Mouse (Mus musculus): ENCODE measurements at regions not wholly inside any gene's neighbourhood (a gene's known extent, or its start where the extent isn't known, plus 50 kb on each side); places are given as distances from the start of the nearest gene placed in this dataset.
A peak's percentile ranks its signal among the peaks of the same experiment; 100 is the strongest.

DNA sequence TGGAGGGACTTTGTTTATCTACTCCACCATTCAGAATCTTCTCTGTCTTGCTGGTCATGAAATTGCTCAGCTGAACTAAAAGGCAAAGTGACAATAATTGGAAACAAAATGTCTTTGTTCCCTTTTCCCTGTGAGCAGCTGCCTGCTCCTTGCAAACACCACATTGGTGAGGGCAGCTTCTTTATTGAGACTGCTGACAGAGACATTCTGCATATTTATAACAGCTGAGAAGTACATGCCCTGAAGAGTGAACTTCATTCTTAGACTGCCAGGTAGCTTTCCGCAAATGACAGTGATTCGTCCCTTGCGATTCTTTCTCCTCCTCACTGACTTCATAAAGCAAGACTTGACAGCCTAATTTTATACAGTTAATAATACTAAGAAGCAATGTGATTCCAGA, 237.0 kb downstream of the Cps1 start:
- no peak overlapping the region for H3K4me2 ChIP-seq (ENCODE audit: low read length)
- H3K4me3 ChIP-seq (ENCODE audit: low read depth, low read length), result no peak overlapping the region
- H3K4me1 ChIP-seq (ENCODE audit: control insufficient read depth, insufficient read depth, low read length), result peaks cover 4% of the 10 kb centered on the region; the same call in 1 of the 2 replicates
- H3K9me3 ChIP-seq (replicated peaks; ENCODE audit: control insufficient read depth, low read length, poor library complexity, severe bottlenecking), result no peaks in the 10 kb centered on the region
- H3K9ac ChIP-seq (ENCODE audit: low read depth, low read length), result no peak overlapping the region
- no peaks in the 10 kb centered on the region for H3K27me3 ChIP-seq (ENCODE audit: control insufficient read depth, insufficient read depth, low read depth, low read length)
- no peak overlapping the region for H3K27ac ChIP-seq (ENCODE audit: low read length)
- no peaks in the 10 kb centered on the region for H3K36me3 ChIP-seq (ENCODE audit: control insufficient read depth, insufficient read depth, low read length)
- 31% methylated on average over 3 of the region's 3 CpGs for WGBS
- ATAC-seq, result 0 out of 2 replicates have a peak, but pooled peaks have one; percentile 60

DNA sequence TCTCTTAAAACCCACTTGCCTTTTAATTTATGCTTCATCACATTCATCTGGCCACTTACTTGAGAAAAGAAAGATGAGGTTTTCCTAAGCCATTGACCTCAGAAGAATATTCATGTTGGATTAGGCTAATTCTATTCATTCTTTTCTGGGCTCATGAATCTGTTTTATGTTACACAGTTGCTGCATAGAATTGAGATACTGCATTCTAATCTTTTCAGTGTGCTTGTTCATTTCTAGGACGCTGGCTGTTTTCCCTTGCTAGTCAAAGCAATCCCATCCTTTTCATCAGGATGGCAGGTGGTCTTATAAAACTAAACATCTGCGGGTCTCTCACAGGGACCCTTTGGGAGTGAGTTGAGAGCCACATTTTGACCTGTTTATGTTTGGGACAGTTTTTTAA, 243.2 kb downstream of the Cps1 start:
- 0 out of 2 replicates have a peak, but pooled peaks have one; percentile 54 for ATAC-seq
- Histone ChIP-seq H3K4me1 (ENCODE audit: control insufficient read depth, insufficient read depth, low read length) (peaks cover 6% of the 10 kb centered on the region), H3K9me3 (replicated peaks; ENCODE audit: control insufficient read depth, low read length, poor library complexity, severe bottlenecking) (no peaks in the 10 kb centered on the region), H3K27me3 (ENCODE audit: control insufficient read depth, insufficient read depth, low read depth, low read length) (no peaks in the 10 kb centered on the region), H3K4me3 (ENCODE audit: low read depth, low read length) (no peak overlapping the region), H3K27ac (ENCODE audit: low read length) (no peak overlapping the region), H3K36me3 (ENCODE audit: control insufficient read depth, insufficient read depth, low read length) (no peaks in the 10 kb centered on the region), H3K9ac (ENCODE audit: low read depth, low read length) (no peak overlapping the region), H3K4me2 (ENCODE audit: low read length) (no peak overlapping the region)
- 3% methylated on average over 2 of the region's 2 CpGs for WGBS

DNA sequence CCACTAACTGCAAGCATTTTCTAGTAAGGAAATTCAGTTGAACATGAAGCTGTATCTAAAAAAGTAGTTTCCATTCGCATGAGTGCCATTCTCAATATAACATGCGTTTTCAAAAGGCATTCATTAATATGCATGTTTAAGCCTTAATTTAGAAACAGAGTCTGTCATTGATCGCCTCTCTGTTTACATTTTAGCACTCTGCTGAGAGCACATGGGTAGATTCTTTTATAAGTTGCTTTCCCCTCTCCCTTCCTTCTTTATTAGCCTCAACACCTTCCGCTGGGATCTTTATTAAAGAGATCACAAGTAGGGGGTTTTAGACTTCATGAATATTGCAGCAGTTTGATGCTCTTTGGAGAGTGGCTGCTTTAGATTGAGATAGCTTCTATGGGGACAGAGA, 243.7 kb downstream of the Cps1 start:
- Histone ChIP-seq H3K27ac (ENCODE audit: low read length) (no peak overlapping the region), H3K4me1 (ENCODE audit: control insufficient read depth, insufficient read depth, low read length) (peaks cover 6% of the 10 kb centered on the region), H3K27me3 (ENCODE audit: control insufficient read depth, insufficient read depth, low read depth, low read length) (no peaks in the 10 kb centered on the region), H3K9ac (ENCODE audit: low read depth, low read length) (no peak overlapping the region), H3K9me3 (replicated peaks; ENCODE audit: control insufficient read depth, low read length, poor library complexity, severe bottlenecking) (no peaks in the 10 kb centered on the region), H3K4me2 (ENCODE audit: low read length) (no peak overlapping the region), H3K4me3 (ENCODE audit: low read depth, low read length) (no peak overlapping the region), H3K36me3 (ENCODE audit: control insufficient read depth, insufficient read depth, low read length) (no peaks in the 10 kb centered on the region)
- 8% methylated on average over 4 of the region's 4 CpGs for WGBS
- peak; percentile 62 for ATAC-seq

DNA sequence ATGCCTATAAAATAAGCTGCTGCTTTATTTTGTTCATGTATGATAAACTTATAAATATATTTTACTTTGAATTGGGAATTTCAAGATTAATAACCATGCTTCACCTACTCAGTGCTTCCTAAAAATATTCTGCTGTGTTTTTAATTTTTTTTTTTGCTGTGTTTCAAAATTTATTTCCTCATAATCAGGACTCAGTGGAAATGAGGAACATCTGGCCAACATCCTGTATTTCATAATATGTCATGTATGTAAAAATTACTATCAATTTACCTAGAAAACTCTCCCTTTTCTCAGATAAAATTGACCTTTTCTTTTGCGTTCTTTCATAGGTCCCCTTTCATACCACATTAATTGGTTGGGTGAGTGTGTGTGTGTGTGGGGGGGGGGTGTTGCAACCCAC, 259.5 kb downstream of the Cps1 start:
- Histone ChIP-seq H3K9ac (ENCODE audit: low read depth, low read length) (no peak overlapping the region), H3K27ac (ENCODE audit: low read length) (no peak overlapping the region), H3K9me3 (replicated peaks; ENCODE audit: control insufficient read depth, low read length, poor library complexity, severe bottlenecking) (no peaks in the 10 kb centered on the region), H3K4me1 (ENCODE audit: control insufficient read depth, insufficient read depth, low read length) (no peaks in the 10 kb centered on the region), H3K36me3 (ENCODE audit: control insufficient read depth, insufficient read depth, low read length) (no peaks in the 10 kb centered on the region), H3K4me3 (ENCODE audit: low read depth, low read length) (no peak overlapping the region), H3K27me3 (ENCODE audit: control insufficient read depth, insufficient read depth, low read depth, low read length) (no peaks in the 10 kb centered on the region), H3K4me2 (ENCODE audit: low read length) (no peak overlapping the region)
- ATAC-seq, result no peak
- 92% methylated on average over 1 of the region's 1 CpGs for WGBS

DNA sequence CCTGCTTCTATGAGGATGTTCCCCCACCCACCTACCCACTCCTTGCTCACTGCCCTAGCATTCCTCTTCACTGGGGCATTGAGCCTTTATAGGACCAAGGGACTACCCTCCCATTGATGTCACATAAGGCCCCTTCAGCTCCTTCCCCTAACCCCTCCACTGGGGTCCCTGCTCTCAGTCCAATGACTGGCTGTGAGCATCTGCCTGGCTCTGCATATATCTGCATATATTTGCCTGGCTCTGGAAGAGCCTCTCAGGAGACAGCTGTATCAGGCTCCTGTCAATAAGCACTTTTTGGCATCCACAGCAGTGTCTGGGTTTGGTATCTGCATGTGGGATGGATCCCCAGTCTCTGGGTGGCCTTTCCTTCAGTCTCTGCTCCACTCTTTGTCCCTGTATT, 262.6 kb downstream of the Cps1 start:
- peak; percentile 68 for ATAC-seq
- Histone ChIP-seq H3K27ac (ENCODE audit: low read length) (no peak overlapping the region), H3K9ac (ENCODE audit: low read depth, low read length) (no peak overlapping the region), H3K36me3 (ENCODE audit: control insufficient read depth, insufficient read depth, low read length) (no peaks in the 10 kb centered on the region), H3K4me3 (ENCODE audit: low read depth, low read length) (no peak overlapping the region), H3K4me2 (ENCODE audit: low read length) (no peak overlapping the region), H3K9me3 (replicated peaks; ENCODE audit: control insufficient read depth, low read length, poor library complexity, severe bottlenecking) (no peaks in the 10 kb centered on the region), H3K27me3 (ENCODE audit: control insufficient read depth, insufficient read depth, low read depth, low read length) (no peaks in the 10 kb centered on the region), H3K4me1 (ENCODE audit: control insufficient read depth, insufficient read depth, low read length) (no peaks in the 10 kb centered on the region)

DNA sequence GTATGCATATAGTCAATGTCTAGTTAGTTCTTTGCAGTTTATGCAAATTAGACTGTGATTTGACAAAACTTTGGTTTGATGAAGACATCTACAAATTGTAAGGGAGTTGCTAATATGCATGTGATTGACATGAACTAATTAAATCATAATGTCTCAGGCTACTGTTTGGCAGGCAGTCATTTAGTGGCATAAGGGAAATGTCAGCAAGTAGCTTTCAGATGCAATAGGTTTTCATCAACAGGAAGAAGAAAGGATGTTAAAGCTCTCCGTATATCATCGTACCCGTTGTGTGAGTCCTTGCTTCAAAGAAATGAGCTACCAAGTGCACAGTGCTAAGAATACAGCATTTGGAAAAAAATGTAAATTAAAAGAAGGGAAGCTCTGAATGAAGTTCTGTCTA, 264.1 kb downstream of the Cps1 start:
- no peak overlapping the region for H3K9ac ChIP-seq (ENCODE audit: low read depth, low read length)
- H3K27ac ChIP-seq (ENCODE audit: low read length), result no peak overlapping the region
- ATAC-seq, result no peak
- WGBS, result 67% methylated on average over 3 of the region's 3 CpGs
- no peak overlapping the region for H3K4me3 ChIP-seq (ENCODE audit: low read depth, low read length)
- no peaks in the 10 kb centered on the region for H3K9me3 ChIP-seq (replicated peaks; ENCODE audit: control insufficient read depth, low read length, poor library complexity, severe bottlenecking)
- H3K27me3 ChIP-seq (ENCODE audit: control insufficient read depth, insufficient read depth, low read depth, low read length), result no peaks in the 10 kb centered on the region
- H3K36me3 ChIP-seq (ENCODE audit: control insufficient read depth, insufficient read depth, low read length), result no peaks in the 10 kb centered on the region
- no peak overlapping the region for H3K4me2 ChIP-seq (ENCODE audit: low read length)
- no peaks in the 10 kb centered on the region for H3K4me1 ChIP-seq (ENCODE audit: control insufficient read depth, insufficient read depth, low read length)

DNA sequence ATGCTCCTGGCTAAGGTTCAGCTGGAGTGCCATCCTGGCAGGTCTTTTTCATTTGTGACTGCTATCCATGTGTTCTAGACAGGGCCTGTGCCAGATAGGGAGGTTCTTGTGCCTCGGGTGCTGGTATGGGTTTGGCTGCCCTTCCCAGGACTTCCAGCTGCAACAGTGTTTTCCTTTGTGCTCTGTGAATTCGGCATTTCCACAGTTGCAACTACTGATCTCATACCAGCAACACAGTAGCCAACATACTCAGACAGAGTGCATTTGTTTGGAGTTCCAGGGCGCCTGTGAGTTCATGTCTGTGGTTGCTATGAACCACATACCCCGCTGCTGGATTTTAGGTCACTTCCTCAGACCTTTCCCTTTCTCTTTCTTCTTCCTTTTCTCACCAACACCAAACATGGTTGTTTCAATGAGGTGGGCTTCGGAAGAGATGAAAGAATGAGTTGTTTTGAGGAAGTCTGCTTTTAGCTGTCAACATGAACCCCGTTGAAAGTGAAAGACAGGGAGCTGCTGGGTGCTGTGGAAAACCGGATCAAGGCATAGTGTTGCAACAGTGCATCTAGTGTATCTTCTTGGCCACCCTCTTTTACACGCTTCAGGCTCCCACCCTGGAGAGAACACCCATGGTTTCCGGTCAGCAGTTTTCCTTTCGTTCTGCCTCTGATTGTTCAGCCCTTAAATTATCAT, 275.1 kb downstream of the Cps1 start:
- H3K4me1 ChIP-seq (ENCODE audit: control insufficient read depth, insufficient read depth, low read length), result no peaks in the 10 kb centered on the region
- no peaks in the 10 kb centered on the region for H3K36me3 ChIP-seq (ENCODE audit: control insufficient read depth, insufficient read depth, low read length)
- ATAC-seq, result no peak
- H3K9ac ChIP-seq (ENCODE audit: low read depth, low read length), result no peak overlapping the region
- H3K27me3 ChIP-seq (ENCODE audit: control insufficient read depth, insufficient read depth, low read depth, low read length), result no peaks in the 10 kb centered on the region
- H3K4me2 ChIP-seq (ENCODE audit: low read length), result no peak overlapping the region
- no peak overlapping the region for H3K27ac ChIP-seq (ENCODE audit: low read length)
- no peak overlapping the region for H3K4me3 ChIP-seq (ENCODE audit: low read depth, low read length)
- H3K9me3 ChIP-seq (replicated peaks; ENCODE audit: control insufficient read depth, low read length, poor library complexity, severe bottlenecking), result no peaks in the 10 kb centered on the region
- 81% methylated on average over 10 of the region's 10 CpGs for WGBS

DNA sequence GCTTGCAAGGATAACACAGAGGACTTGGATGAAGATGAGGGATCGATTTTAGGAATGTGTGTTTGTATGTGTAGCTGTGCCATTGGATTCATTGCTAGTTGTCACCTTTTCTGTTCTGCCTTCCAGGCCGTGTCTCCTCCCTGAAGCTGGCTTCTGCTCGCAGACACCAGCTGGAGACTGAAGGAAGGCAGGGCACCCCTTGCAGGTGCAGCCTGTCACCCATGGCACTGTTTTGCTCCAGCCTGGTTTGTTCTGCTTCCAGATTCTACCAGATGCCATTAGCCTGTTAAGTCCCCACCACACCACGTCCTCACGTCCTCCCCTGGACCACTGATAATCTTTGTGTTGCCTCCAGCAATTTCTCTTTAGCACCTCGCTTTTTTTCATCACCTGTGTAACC, 286.7 kb downstream of the Cps1 start:
- no peaks in the 10 kb centered on the region for H3K4me1 ChIP-seq (ENCODE audit: control insufficient read depth, insufficient read depth, low read length)
- H3K9me3 ChIP-seq (replicated peaks; ENCODE audit: control insufficient read depth, low read length, poor library complexity, severe bottlenecking), result no peaks in the 10 kb centered on the region
- ATAC-seq, result no peak
- H3K27me3 ChIP-seq (ENCODE audit: control insufficient read depth, insufficient read depth, low read depth, low read length), result no peaks in the 10 kb centered on the region
- H3K27ac ChIP-seq (ENCODE audit: low read length), result no peak overlapping the region
- H3K4me3 ChIP-seq (ENCODE audit: low read depth, low read length), result no peak overlapping the region
- H3K4me2 ChIP-seq (ENCODE audit: low read length), result no peak overlapping the region
- WGBS, result 89% methylated on average over 6 of the region's 6 CpGs
- no peaks in the 10 kb centered on the region for H3K36me3 ChIP-seq (ENCODE audit: control insufficient read depth, insufficient read depth, low read length)
- no peak overlapping the region for H3K9ac ChIP-seq (ENCODE audit: low read depth, low read length)

DNA sequence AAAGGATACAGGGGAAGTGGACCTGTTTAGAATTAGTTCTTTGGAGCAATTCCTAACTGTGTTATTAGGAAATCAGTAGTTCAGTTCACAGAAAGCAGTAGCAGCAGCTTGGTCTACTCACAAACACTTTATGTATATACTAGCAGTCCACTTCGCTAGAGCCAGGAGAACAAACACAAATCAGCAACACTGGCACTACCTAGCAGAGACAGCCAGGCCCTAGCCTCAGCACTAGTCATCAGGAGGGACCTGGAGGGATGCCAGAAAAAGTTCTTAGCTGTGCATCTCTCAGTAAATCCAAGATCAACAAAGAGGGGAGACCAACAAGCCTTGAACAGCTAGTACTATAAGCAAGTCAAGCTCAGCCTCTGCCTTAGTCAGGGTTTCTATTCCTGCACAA, 294.4 kb downstream of the Cps1 start:
- H3K4me3 ChIP-seq (ENCODE audit: low read depth, low read length), result no peak overlapping the region
- H3K9ac ChIP-seq (ENCODE audit: low read depth, low read length), result no peak overlapping the region
- no peaks in the 10 kb centered on the region for H3K27me3 ChIP-seq (ENCODE audit: control insufficient read depth, insufficient read depth, low read depth, low read length)
- WGBS, result 75% methylated on average over 1 of the region's 1 CpGs
- no peak overlapping the region for H3K4me2 ChIP-seq (ENCODE audit: low read length)
- no peaks in the 10 kb centered on the region for H3K9me3 ChIP-seq (replicated peaks; ENCODE audit: control insufficient read depth, low read length, poor library complexity, severe bottlenecking)
- no peak overlapping the region for H3K27ac ChIP-seq (ENCODE audit: low read length)
- no peaks in the 10 kb centered on the region for H3K36me3 ChIP-seq (ENCODE audit: control insufficient read depth, insufficient read depth, low read length)
- ATAC-seq, result no peak
- H3K4me1 ChIP-seq (ENCODE audit: control insufficient read depth, insufficient read depth, low read length), result no peaks in the 10 kb centered on the region

Measured in midbrain, embryonic 16.5 days (tissue).